Mouse (Mus musculus) heart, embryonic 13.5 days (tissue): Measurements from ENCODE around the gene 1810013L24Rik. TPM values are rescaled to one million over a fixed set of nuclear protein-coding genes. Genes with fewer than 3 reads are reported as not detected.
"Not testable (repeated sequence)": the region's sequence is repeated elsewhere in the genome, so short reads cannot be mapped to it uniquely, and the experiment has no call there.

Experiments
- ATAC-seq: fragments of 200-750 bp; cut with Nextera tagmentation; 2 replicates; pipeline ENCODE4 v1.8.0; 2017; ENCODE audit warnings: moderate TSS enrichment; ENCODE audit not compliant: insufficient number of reproducible peaks, low FRiP score, low TSS enrichment; ENCODE audit errors: extremely low read depth
- H3K27ac ChIP-seq: fragments of 300-500 bp; sonication (generic); replicated peaks from 2 replicates; pipeline ENCODE4 v1.5.1; 2015; ENCODE audit warnings: moderate library complexity, mild to moderate bottlenecking, inconsistent platforms
- H3K27me3 ChIP-seq: fragments of 300-500 bp; sonication (generic); replicated peaks from 2 replicates; pipeline ENCODE4 v1.6.1; 2015; ENCODE audit warnings: mild to moderate bottlenecking, inconsistent platforms
- H3K36me3 ChIP-seq: fragments of 300-500 bp; sonication (generic); 2 replicates; pipeline ENCODE4 v1.6.1; 2015; ENCODE audit warnings: mild to moderate bottlenecking, inconsistent platforms
- H3K4me1 ChIP-seq: fragments of 300-500 bp; sonication (generic); 2 replicates; pipeline ENCODE4 v1.6.1; 2015; ENCODE audit warnings: inconsistent platforms
- H3K4me2 ChIP-seq: fragments of 300-500 bp; sonication (generic); 2 replicates; pipeline ENCODE4 v1.6.1; 2015; ENCODE audit warnings: inconsistent platforms, mild to moderate bottlenecking, moderate library complexity
- H3K4me3 ChIP-seq: fragments of 300-500 bp; sonication (generic); 2 replicates; pipeline ENCODE4 v1.5.1; 2015; ENCODE audit warnings: moderate library complexity, mild to moderate bottlenecking, inconsistent platforms
- H3K9ac ChIP-seq: fragments of 300-500 bp; sonication (generic); 2 replicates; pipeline ENCODE4 v1.6.1; 2015; ENCODE audit warnings: inconsistent platforms, mild to moderate bottlenecking, moderate library complexity
- H3K9me3 ChIP-seq: fragments of 300-500 bp; sonication (generic); 2 replicates; pipeline ENCODE4 v1.6.1; 2016; ENCODE audit warnings: inconsistent platforms
- WGBS: fragments of 180-500 bp; shearing (Covaris S2); methylation state at CpG from one replicate; pipeline ENCODE4 v1.1.7; 2015; ENCODE audit warnings: mixed read lengths; 5-methylcytosine and 5-hydroxymethylcytosine counted together
- polyA plus RNA-seq: library from polyadenylated mRNA; unstranded; fragments of >200 nt; fragmentation: Nextera tagmentation; extraction: Ambion mirVana; gene quantifications from 2 replicates; pipeline ENCODE4 v1.2.1, GENCODE M21; 2015

Gene 1810013L24Rik
- polyA plus RNA-seq, 1 experiment from 2014 or later: 16.4 TPM

DNA sequence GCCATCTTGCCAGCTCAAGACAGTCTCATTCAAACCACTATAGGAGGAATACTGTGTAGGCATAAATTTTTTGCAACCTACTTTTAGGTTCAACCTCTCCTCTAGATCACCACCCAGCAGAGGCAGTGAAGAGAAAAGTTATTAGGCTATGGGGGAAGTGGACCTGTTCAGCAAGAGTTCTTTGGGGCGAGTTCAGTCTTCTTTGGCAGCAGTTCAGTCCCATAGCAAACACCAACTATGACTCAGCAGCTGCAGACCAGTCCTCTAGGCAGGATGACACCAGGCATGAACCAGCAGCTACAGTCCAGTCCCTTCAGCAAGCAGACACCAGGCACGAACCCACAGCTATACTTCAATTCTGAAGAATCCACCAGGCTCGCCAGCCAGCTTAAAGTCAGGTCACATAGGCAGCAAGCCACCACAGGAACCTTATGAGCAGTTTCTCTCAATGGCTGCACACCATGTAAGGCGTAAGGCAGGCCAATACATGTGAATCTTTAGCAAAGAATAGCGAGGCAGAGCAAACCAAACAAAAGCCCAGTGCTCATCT is 37.6 kb downstream of the 1810013L24Rik start:
- H3K9ac ChIP-seq: no peak overlapping the region
- H3K27ac ChIP-seq: no peak overlapping the region
- ATAC-seq: no peak
- no peaks in the 10 kb centered on the region for H3K9me3 ChIP-seq
- H3K36me3 ChIP-seq: 0 out of 2 replicates have a peak, but pooled peaks cover 8% of the 10 kb centered on the region
- WGBS: 83% methylated on average over 5 of the region's 5 CpGs
- H3K4me1 ChIP-seq: peaks cover 15% of the 10 kb centered on the region
- no peak overlapping the region for H3K4me3 ChIP-seq
- H3K4me2 ChIP-seq: no peak overlapping the region
- H3K27me3 ChIP-seq: no peaks in the 10 kb centered on the region

DNA sequence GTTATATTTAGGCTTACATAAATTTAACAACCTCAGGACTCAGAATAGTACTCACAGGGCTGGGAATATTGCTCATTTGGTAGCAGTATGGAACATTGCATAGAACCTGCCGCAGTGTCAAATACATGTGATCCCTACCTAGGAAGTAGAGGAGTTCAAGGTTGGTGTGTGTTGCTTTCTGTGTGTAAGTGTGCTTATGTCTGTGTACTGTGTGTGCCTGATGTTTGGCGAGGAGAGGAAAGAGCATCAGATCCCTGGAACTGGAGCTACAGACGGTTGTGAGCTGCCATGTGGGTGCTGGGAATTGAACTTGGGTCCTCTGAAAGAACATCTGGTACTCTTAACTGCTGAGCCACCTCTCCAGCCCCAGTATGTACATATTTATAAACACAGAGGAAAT is 38.6 kb downstream of the 1810013L24Rik start:
- Histone ChIP-seq H3K4me3 (no peak overlapping the region), H3K4me1 (peaks cover 12% of the 10 kb centered on the region), H3K36me3 (0 out of 2 replicates have a peak, but pooled peaks cover 8% of the 10 kb centered on the region), H3K9ac (no peak overlapping the region), H3K27ac (no peak overlapping the region), H3K27me3 (no peaks in the 10 kb centered on the region), H3K4me2 (no peak overlapping the region), H3K9me3 (no peaks in the 10 kb centered on the region)
- ATAC-seq: no peak
- 88% methylated on average over 3 of the region's 3 CpGs for WGBS

DNA sequence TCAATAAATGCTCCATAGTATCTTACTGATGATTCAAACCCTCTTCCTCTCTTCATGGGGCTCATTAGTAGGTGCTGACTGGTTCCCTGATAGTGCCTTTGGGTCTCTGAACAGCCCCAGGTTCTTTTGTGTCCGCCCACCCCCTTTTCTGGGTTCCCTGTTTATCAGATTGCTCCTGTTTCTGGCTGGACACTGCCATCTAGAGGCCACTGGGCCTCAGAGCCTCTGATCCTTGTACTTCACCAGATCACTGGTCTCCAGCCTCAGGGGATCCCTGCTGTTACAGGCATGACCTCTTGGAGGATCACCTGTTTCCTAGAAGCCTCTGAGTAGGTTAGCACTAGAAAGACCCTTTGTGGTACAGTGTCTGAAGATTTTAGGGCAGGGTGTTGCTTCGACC is 39.8 kb downstream of the 1810013L24Rik start:
- Histone ChIP-seq H3K36me3 (0 out of 2 replicates have a peak, but pooled peaks cover 8% of the 10 kb centered on the region), H3K27me3 (no peaks in the 10 kb centered on the region), H3K4me2 (no peak overlapping the region), H3K9me3 (no peaks in the 10 kb centered on the region), H3K9ac (no peak overlapping the region), H3K4me3 (no peak overlapping the region), H3K27ac (no peak overlapping the region), H3K4me1 (no peaks in the 10 kb centered on the region)
- no peak for ATAC-seq
- 32% methylated on average over 2 of the region's 2 CpGs for WGBS

GRCm38 (mm10) chr16:8871376-8871775 is 41.5 kb downstream of the 1810013L24Rik start:
- H3K4me1 ChIP-seq: no peaks in the 10 kb centered on the region
- no peak overlapping the region for H3K4me3 ChIP-seq
- no peaks in the 10 kb centered on the region for H3K27me3 ChIP-seq
- H3K4me2 ChIP-seq: no peak overlapping the region
- no peak overlapping the region for H3K27ac ChIP-seq
- no peaks in the 10 kb centered on the region for H3K36me3 ChIP-seq
- ATAC-seq: no peak
- no peaks in the 10 kb centered on the region for H3K9me3 ChIP-seq
- WGBS: 83% methylated on average over 6 of the region's 6 CpGs
- H3K9ac ChIP-seq: no peak overlapping the region

DNA sequence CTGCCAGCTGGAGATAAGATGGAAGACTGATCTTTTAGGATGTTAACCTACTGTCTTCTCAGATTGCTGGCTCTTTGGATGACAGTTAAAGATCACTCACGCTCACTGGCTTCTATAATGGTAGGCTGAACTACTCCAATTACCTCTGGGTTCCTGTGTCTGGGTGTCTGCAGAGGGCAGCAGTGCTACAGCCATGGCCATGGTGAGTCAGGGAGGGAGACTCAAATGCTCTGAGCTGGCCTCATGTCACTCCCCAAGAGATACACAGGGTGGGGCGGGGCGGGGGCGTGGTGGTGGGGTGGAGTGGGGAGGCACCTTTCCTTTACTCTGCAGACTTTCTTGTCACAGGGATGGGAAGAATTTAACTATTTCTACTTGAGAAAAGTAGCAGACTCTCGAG is 42.1 kb downstream of the 1810013L24Rik start:
- ATAC-seq: 0 out of 2 replicates have a peak, but pooled peaks have one; percentile 29
- WGBS: 33% methylated on average over 5 of the region's 5 CpGs
- Histone ChIP-seq H3K9me3 (no peaks in the 10 kb centered on the region), H3K4me3 (no peak overlapping the region), H3K27me3 (no peaks in the 10 kb centered on the region), H3K9ac (no peak overlapping the region), H3K4me1 (no peaks in the 10 kb centered on the region), H3K36me3 (no peaks in the 10 kb centered on the region), H3K27ac (no peak overlapping the region), H3K4me2 (no peak overlapping the region)

DNA sequence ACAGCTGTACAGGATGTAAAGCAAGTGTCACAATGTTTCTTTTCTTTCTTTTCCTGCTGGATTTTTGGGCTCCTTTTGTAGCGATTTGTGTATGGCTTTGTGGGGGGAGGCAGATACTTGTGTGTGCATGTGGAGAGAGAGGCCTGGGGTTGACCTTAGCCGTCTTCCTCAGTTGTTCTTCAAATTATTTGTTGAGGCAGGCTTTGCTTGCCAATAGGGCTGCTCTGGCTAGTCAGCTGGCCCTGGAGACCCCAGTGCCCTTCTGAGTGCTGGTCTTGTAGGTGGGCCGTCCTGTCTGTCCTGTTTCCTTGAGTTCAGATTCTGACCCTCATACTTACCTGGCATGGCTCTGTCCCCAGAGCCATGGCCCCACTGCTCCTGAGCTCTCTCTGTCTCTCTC is 42.6 kb downstream of the 1810013L24Rik start:
- H3K9ac ChIP-seq: no peak overlapping the region
- H3K9me3 ChIP-seq: no peaks in the 10 kb centered on the region
- H3K27me3 ChIP-seq: no peaks in the 10 kb centered on the region
- no peak for ATAC-seq
- no peaks in the 10 kb centered on the region for H3K36me3 ChIP-seq
- 66% methylated on average over 3 of the region's 3 CpGs for WGBS
- H3K27ac ChIP-seq: no peak overlapping the region
- no peak overlapping the region for H3K4me2 ChIP-seq
- no peaks in the 10 kb centered on the region for H3K4me1 ChIP-seq
- no peak overlapping the region for H3K4me3 ChIP-seq

GRCm38 (mm10) chr16:8880076-8880475 is 50.2 kb downstream of the 1810013L24Rik start:
- no peaks in the 10 kb centered on the region for H3K36me3 ChIP-seq
- no peak overlapping the region for H3K4me3 ChIP-seq
- no peaks in the 10 kb centered on the region for H3K4me1 ChIP-seq
- WGBS: 71% methylated on average over 5 of the region's 5 CpGs
- no peak overlapping the region for H3K9ac ChIP-seq
- H3K27ac ChIP-seq: no peak overlapping the region
- ATAC-seq: no peak
- no peaks in the 10 kb centered on the region for H3K9me3 ChIP-seq
- no peak overlapping the region for H3K4me2 ChIP-seq
- no peaks in the 10 kb centered on the region for H3K27me3 ChIP-seq

GRCm38 (mm10) chr16:8883674-8884241 is 53.9 kb downstream of the 1810013L24Rik start:
- Histone ChIP-seq H3K4me2 (peak overlapping the region; percentile 40; the same call in 1 of the 2 replicates), H3K27me3 (no peaks in the 10 kb centered on the region), H3K4me3 (0 out of 2 replicates have a peak overlapping the region, but pooled peaks have one; percentile 8), H3K36me3 (no peaks in the 10 kb centered on the region), H3K4me1 (no peaks in the 10 kb centered on the region), H3K27ac (no peak overlapping the region), H3K9ac (no peak overlapping the region), H3K9me3 (no peaks in the 10 kb centered on the region)
- 41% methylated on average over 11 of the region's 11 CpGs for WGBS
- ATAC-seq: no peak

DNA sequence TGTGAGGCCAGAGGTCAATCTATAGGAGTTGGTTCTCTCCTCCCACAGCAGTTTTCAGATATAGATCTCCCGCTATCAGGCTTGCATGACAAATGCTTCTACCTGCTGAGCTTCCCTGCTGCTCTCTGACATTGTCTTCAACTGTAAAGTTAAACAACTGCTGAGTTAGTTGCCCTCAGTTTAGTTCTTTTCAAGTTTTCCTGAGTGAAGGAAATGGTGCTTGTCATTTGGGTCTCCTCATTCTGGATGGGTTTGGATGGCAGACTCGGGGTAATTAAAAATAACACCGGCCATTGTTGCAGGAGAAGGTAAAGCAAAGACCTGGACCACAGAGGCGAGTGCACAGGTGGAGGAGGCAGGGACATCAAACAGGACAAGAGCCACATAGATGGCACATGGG is 64.3 kb downstream of the 1810013L24Rik start:
- H3K9ac ChIP-seq, ATAC-seq, H3K27me3 ChIP-seq, H3K4me3 ChIP-seq, H3K27ac ChIP-seq, H3K36me3 ChIP-seq, H3K4me2 ChIP-seq, H3K9me3 ChIP-seq, H3K4me1 ChIP-seq: not testable (repeated sequence)
- 43% methylated on average over 4 of the region's 4 CpGs for WGBS

- Histone ChIP-seq H3K9ac (no peak overlapping the region), H3K27ac (no peak overlapping the region), H3K27me3 (no peaks in the 10 kb centered on the region), H3K4me3 (no peak overlapping the region), H3K4me2 (no peak overlapping the region), H3K9me3 (no peaks in the 10 kb centered on the region), H3K36me3 (no peaks in the 10 kb centered on the region), H3K4me1 (peaks cover 8% of the 10 kb centered on the region)
- no peak for ATAC-seq
- WGBS: 83% methylated on average over 4 of the region's 4 CpGs
Observed at GRCm38 (mm10) chr16:8895301-8895700, 65.4 kb downstream of the 1810013L24Rik start.

DNA sequence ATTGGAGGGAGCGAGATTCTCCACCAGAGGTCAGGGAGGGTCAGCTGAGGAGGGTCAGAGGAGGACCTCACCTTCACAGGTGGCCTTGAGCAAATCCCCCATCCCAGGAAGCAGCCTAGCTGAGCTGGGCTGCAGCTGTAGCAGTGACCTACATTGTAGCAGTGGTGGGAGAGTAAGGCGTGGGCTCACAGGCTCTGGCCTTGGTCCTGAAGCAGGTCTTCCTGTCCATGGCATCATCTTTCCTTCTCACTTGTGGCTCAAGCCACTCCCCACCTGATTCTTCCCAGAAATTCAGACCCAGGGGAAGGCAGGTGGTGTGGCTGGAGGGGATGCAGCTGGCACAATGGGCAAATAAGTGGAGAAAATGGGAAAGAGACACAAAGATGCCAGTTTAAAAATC is 76.2 kb downstream of the 1810013L24Rik start:
- H3K27ac ChIP-seq, H3K4me2 ChIP-seq, H3K4me1 ChIP-seq, H3K36me3 ChIP-seq, H3K9me3 ChIP-seq, H3K9ac ChIP-seq, H3K4me3 ChIP-seq, H3K27me3 ChIP-seq, ATAC-seq: not testable (repeated sequence)
- WGBS: 6% methylated on average over 2 of the region's 2 CpGs
